Mouse (Mus musculus) ES-E14 (cell line): Measurements from ENCODE around the gene Arhgap33. TPM values are rescaled to one million over a fixed set of nuclear protein-coding genes. Genes with fewer than 3 reads are reported as not detected.
A peak's percentile ranks its signal among the peaks of the same experiment; 100 is the strongest.

Experiments
- DNase-seq: peaks from one replicate; pipeline ENCODE4 v3.0.0-alpha.2; 2013; ENCODE audit warnings: low read depth, low spot score
- H3K27ac ChIP-seq: 2 replicates; pipeline ENCODE4 v1.5.1; 2012; ENCODE audit warnings: low read depth, mild to moderate bottlenecking, low read length, moderate library complexity, mixed read lengths; ENCODE audit not compliant: poor library complexity, insufficient read depth, severe bottlenecking
- H3K36me3 ChIP-seq: 2 replicates; pipeline ENCODE4 v1.6.1; 2012; ENCODE audit warnings: mild to moderate bottlenecking, low read length, moderate library complexity, mixed read lengths; ENCODE audit not compliant: control insufficient read depth, poor library complexity, insufficient read depth, severe bottlenecking
- H3K4me1 ChIP-seq, 2 experiments: fragments of 150-350 bp in 1 of 2; sonication (generic) in 1 of 2; 2 replicates each; pipeline ENCODE4 v1.6.1; 2012; ENCODE audit warnings: low read length in 2 of 2, mild to moderate bottlenecking in 1 of 2, mixed read lengths in 1 of 2; ENCODE audit not compliant: control insufficient read depth in 2 of 2, insufficient read depth in 2 of 2, poor library complexity in 1 of 2
- H3K4me3 ChIP-seq, 2 experiments: fragments of 150-350 bp in 1 of 2; sonication (generic) in 1 of 2; 2 replicates each; pipeline ENCODE4 v1.5.1; 2012; ENCODE audit warnings: low read length in 2 of 2, low read depth in 1 of 2, mild to moderate bottlenecking in 1 of 2, mixed read lengths in 1 of 2; ENCODE audit not compliant: insufficient read depth in 1 of 2, poor library complexity in 1 of 2, severe bottlenecking in 1 of 2
- H3K9ac ChIP-seq: 2 replicates; pipeline ENCODE4 v1.6.1; 2012; ENCODE audit warnings: low read depth, mild to moderate bottlenecking, low read length, mixed read lengths; ENCODE audit not compliant: poor library complexity, insufficient read depth, severe bottlenecking
- H3K9me3 ChIP-seq: fragments of 150-350 bp; sonication (generic); 2 replicates; pipeline ENCODE4 v1.6.1; 2012; ENCODE audit warnings: low read depth, mild to moderate bottlenecking, low read length; ENCODE audit not compliant: control insufficient read depth, insufficient read depth
- CHD2 ChIP-seq: IDR thresholded peaks from 2 replicates; pipeline ENCODE4 v1.6.1; 2014; ENCODE audit warnings: mild to moderate bottlenecking, low read depth, low read length, inconsistent platforms
- HCFC1 ChIP-seq: IDR thresholded peaks from 2 replicates; pipeline ENCODE4 v1.6.1; 2012; ENCODE audit warnings: low read length, inconsistent platforms, borderline replicate concordance; ENCODE audit not compliant: insufficient read depth
- MAFK ChIP-seq: IDR thresholded peaks from 2 replicates; pipeline ENCODE4 v1.6.1; 2014; ENCODE audit warnings: mild to moderate bottlenecking, low read depth, low read length, inconsistent platforms; ENCODE audit not compliant: insufficient read depth
- ZC3H11A ChIP-seq: IDR thresholded peaks from 2 replicates; pipeline ENCODE4 v1.6.1; 2012; ENCODE audit warnings: low read depth, mild to moderate bottlenecking, inconsistent platforms, low read length, borderline replicate concordance
- ZNF384 ChIP-seq: IDR thresholded peaks from 2 replicates; pipeline ENCODE4 v1.6.1; 2012; ENCODE audit warnings: low read depth, low read length, inconsistent platforms
- in situ Hi-C, 2 experiments: fragments of 600-800 bp; cut with MboI; formaldehyde crosslinking; loops; one replicate each; pipeline ENCODE4 v1.15.1; 2025; ENCODE audit warnings: low sequenced_read_pairs in 2 of 2, inconsistent platforms in 1 of 2; ENCODE audit not compliant: unreplicated experiment in 2 of 2
- total RNA-seq: library from RNA; depleted of rRNA; stranded (reverse); fragments of 300-350 nt; gene quantifications from 2 replicates; pipeline ENCODE4 v1.2.3, GENCODE M21; 2012

Arhgap33 gene
- total RNA-seq, 1 experiment = 1.0 TPM

GRCm38 (mm10) chr7:30531291-30531815 lies 3.5 kb downstream of the Arhgap33 start:
- H3K27ac ChIP-seq = no peak overlapping the region
- no peak overlapping the region for H3K4me3 ChIP-seq
- no peak for DNase-seq
- peaks cover 0 to 12% of the 10 kb centered on the region in 2 experiments; a peak in 2 of 4 replicates for H3K4me1 ChIP-seq
- H3K9me3 ChIP-seq = no peaks in the 10 kb centered on the region
- in situ Hi-C loops = no loop called here
- H3K9ac ChIP-seq = no peak overlapping the region
- no peaks in the 10 kb centered on the region for H3K36me3 ChIP-seq
- TF ChIP-seq ZC3H11A (no peak), CHD2 (no peak), MAFK (no peak), ZNF384 (no peak), HCFC1 (no peak)

- 0 out of 2 replicates have a peak overlapping the region, but pooled peaks have one; percentile 7 for H3K9ac ChIP-seq
- H3K4me3 ChIP-seq = no peak overlapping the region
- no peaks in the 10 kb centered on the region for H3K36me3 ChIP-seq
- no peak for TF ChIP-seq ZC3H11A
- no peak for TF ChIP-seq MAFK
- no peak for TF ChIP-seq ZNF384
- no peak for TF ChIP-seq CHD2
- TF ChIP-seq HCFC1 = no peak
- H3K4me1 ChIP-seq = peaks cover 1 to 12% of the 10 kb centered on the region in 2 experiments; a peak in 2 of 4 replicates
- no peak for DNase-seq
- in situ Hi-C loops = no loop called here
- H3K27ac ChIP-seq = no peak overlapping the region
- H3K9me3 ChIP-seq = no peaks in the 10 kb centered on the region
These were observed 7.9 kb downstream of the Arhgap33 start for GRCm38 (mm10) chr7:30526981-30527380.

GRCm38 (mm10) chr7:30526399-30526798 lies 8.5 kb downstream of the Arhgap33 start:
- no peak overlapping the region for H3K27ac ChIP-seq
- in situ Hi-C loops = no loop called here
- no peak for DNase-seq
- H3K36me3 ChIP-seq = no peaks in the 10 kb centered on the region
- 0 out of 2 replicates have a peak overlapping the region, but pooled peaks have one; percentile 7 for H3K9ac ChIP-seq
- TF ChIP-seq MAFK (no peak), HCFC1 (no peak), CHD2 (no peak), ZNF384 (no peak), ZC3H11A (no peak)
- H3K9me3 ChIP-seq = no peaks in the 10 kb centered on the region
- H3K4me3 ChIP-seq = peak overlapping the region; percentile 35 to 52; a peak in 1 of 4 replicates
- peaks cover 1 to 12% of the 10 kb centered on the region in 2 experiments; a peak in 2 of 4 replicates for H3K4me1 ChIP-seq

- Histone ChIP-seq H3K4me3 (peak overlapping the region; percentile 35 to 52; a peak in 1 of 4 replicates), H3K9me3 (no peaks in the 10 kb centered on the region), H3K36me3 (no peaks in the 10 kb centered on the region), H3K27ac (no peak overlapping the region), H3K9ac (no peak overlapping the region), H3K4me1 (peaks cover 1 to 12% of the 10 kb centered on the region in 2 experiments; a peak in 2 of 4 replicates)
- in situ Hi-C loops = no loop called here
- TF ChIP-seq ZC3H11A = no peak
- no peak for TF ChIP-seq CHD2
- TF ChIP-seq MAFK = no peak
- TF ChIP-seq ZNF384 = no peak
- TF ChIP-seq HCFC1 = no peak
- DNase-seq = no peak
These were observed 8.9 kb downstream of the Arhgap33 start for GRCm38 (mm10) chr7:30525954-30526353.
